Mouse (Mus musculus) activated CD4-positive, CD25-positive, alpha-beta regulatory T cell, adult 4 months (primary cell): ENCODE data around the gene Zranb1. TPM values are rescaled to one million over a fixed set of nuclear protein-coding genes. Genes with fewer than 3 reads are reported as not detected.
A peak's percentile ranks its signal among the peaks of the same experiment; 100 is the strongest.

ENCODE experiments used
- ATAC-seq: one replicate; pipeline ENCODE4 v1.8.0; 2017
- polyA plus RNA-seq, 2 experiments: library from polyadenylated mRNA; unstranded; fragments of 100-300 nt; shearing (Covaris generic); gene quantifications; one replicate each; pipeline ENCODE4 v1.2.1; 2017

Gene Zranb1
- polyA plus RNA-seq, 2 experiments from 2014 or later: 8.7 to 10.8 TPM

DNA sequence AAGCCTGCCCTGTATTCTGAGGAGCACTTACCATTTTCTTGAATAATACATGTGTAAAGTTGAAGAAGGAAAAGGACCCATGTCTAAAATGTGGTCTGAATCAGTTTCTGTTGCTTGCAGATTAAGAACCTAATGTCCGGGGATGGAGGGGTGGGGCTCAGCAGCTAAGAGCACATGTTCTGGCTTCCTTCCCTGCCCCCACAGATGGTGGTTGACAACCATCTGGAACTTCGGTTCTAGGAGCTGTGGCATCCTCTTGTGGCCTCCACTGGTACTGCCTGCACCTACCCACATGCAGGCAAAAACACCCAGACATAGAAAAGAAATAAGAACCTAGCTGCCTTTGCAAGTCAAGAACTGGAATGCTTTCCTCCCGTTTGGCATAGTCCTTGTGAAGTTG is 72.5 kb downstream of the Zranb1 start:
- peak; percentile 61 for ATAC-seq

DNA sequence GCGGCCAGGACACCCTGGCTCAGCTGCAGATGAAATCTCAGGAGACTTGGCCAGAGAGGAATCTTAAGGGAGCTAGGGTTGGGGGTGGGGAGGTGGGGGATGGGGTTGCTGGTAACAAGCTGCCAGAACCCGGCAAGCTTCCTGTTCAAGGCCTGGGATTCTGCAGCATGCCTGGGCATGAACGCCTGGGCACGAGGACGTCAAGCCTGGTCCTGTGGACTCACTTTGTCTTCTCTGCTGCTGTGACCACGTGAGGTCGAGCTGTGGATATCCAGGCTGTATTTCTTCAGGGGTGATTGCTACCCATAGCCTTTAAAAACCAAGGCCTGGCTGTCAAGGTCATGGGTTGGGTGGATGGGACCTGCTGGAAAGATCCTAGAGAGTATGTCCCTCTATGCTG is 74.8 kb downstream of the Zranb1 start:
- no peak for ATAC-seq

DNA sequence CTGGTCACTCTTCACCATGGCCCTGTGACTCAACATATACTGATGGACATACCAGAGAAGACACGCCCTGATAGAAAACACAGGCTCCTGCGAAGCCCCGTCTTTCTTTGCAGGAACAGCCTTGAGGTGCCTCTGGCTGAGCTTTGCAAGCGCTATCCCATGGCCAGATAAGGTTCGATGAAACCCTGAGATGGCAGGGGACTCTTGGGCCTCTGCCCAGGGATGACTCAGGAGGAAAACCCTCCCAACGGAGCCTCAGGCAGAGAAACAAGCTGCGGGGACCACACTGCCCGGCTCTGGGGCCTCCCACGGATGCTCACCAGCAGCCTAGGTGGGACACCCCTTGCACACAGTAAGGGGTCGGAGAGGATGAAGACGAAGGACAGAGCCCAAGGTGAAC is 76.4 kb downstream of the Zranb1 start:
- ATAC-seq: no peak

DNA sequence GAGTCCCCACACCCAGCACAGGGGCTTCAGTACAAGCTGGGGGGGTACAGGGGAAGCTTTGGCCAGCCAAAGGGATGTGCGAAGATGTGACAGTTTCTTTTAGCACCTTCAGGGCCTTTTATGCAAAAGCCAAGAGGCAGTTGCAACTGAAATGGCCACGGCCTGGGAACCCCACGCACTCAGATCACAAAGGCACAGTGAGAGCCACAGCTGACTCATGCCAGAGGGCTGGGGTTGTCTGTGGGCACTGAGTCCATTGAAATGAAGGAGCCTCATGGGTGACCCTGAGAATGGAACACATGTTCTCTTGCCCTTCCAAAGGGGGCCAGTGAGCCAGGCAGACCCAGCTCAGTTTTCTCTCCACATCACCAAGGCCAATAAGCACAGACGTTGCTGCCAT is 77.7 kb downstream of the Zranb1 start:
- ATAC-seq: no peak

DNA sequence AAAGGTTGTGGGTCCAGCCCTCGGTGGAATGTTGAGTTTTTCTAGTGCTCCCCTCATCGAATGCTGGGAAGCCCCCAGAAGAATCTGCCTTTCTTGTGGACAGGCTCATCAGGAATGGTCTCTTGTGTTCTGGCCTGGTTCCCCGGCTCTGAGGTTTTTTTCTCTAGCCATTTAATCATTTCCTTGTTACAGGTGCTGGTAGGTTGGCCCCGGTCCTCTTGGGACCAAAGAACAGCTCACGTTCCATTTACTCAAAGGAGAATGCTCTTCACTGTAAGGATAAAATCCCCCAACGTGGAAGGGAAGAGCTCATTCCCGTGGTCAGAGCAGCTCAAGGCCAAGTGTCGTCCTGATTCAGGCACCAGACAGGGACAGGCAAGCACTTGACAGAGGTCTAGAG is 78.7 kb downstream of the Zranb1 start:
- ATAC-seq: no peak

DNA sequence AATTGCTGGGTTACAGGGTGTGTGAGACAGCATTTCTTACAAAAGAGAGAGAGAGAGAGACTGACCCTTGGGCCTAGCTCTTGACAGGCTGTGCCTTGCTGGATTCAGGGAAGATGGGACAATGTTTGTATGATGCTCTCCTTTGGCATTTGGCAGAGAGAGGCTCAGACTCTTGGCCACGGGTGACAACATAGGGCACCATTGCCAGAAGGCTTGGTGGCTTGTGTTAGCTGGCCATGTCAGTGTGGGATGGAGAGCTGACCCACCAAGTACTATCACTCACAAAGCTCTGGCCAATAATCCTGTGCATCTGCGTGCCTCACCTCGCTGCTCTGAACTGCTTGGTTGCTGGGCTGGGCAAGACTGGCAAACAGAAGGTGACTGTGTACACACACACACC is 79.5 kb downstream of the Zranb1 start:
- ATAC-seq: no peak

DNA sequence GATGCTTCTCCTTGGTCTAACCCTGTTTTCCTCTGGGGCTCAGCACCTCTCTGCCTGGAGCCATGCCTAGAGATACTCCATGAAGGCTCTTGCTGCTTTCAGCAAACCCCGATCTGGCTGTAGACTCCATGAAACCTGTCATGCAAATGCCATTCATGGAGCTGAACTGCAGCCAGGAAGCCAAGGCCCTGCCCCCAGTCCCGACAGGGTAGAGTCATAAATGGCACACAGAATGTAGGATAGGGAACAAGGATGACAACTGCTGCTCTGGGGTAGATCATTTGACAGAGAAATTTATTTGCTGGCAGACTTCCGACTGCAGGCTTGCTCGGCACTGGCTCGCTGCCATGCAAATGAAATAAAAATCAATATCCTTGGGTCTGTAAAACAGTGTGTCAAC is 80.2 kb downstream of the Zranb1 start:
- no peak for ATAC-seq

DNA sequence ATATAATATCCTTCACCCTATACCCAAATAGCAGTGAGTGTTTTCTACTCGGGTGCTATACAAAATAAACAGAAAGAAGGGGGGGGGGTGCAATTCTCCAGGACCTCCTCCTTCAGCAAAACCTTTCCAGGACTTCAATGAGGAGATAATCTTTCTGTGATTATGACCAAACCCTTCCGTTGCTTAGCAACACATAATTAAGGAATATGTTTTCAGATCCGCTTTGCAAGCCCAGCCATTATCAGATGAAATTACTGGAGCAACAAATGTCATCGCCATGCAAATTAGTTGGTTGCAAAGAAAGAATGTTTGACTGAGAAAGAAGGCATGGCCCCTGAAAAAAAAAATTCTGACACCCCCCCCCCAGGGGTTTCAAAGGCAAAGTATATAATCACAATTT is 80.7 kb downstream of the Zranb1 start:
- ATAC-seq: no peak

DNA sequence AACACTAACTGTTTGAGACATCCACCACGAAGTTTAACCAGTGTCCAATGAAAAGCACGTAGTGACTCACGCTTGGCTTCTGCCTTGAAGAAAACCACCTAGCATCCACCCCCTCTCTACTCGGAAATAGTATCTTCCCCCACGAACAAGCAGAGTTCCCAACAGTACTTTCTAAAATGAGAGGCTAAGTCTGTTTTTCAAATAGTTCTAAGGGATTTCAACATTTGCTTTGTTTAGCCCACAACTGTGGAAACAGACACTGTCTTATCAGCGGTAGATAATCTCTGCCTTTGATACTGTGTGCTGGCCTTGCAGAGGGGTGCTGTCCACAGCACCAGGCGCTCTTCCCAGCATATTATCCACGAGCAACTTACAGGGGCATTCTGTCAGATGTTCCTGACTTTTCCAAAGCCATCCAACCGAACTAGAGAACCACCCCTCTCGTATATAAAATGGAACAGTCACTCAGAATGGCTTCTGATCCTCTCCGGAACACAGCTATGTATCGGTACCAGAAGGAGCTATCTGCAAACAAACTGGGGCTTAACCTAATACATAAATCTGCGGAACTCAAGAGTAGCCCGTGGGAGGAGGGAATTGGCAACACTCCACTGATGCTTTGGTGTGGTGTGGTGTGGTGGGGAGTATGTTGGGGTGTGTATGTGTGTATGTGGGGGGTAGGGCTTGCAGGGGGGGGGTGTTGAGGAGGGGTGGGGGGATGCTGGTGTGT is 81.9 kb downstream of the Zranb1 start:
- ATAC-seq: no peak

DNA sequence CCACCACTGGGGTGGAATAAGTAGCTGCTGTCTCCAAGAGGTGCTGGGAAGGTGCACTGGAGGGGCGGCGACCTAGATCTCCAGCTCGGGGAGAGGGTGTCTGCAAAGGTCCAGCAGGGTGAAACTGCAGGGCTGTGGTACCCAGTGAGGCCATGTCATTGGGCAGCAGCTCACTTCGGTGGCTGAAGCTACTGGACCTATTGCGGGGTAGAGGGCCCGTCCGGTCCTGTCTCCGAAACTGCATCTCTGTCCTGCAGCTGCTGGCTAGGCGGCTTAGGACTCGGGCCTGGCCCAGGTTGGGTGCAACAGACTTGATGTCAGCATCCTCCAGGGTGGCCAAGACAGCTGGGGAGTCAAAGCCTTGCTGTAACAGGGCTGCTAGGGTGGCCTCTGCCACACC is 83.0 kb downstream of the Zranb1 start:
- ATAC-seq: no peak

DNA sequence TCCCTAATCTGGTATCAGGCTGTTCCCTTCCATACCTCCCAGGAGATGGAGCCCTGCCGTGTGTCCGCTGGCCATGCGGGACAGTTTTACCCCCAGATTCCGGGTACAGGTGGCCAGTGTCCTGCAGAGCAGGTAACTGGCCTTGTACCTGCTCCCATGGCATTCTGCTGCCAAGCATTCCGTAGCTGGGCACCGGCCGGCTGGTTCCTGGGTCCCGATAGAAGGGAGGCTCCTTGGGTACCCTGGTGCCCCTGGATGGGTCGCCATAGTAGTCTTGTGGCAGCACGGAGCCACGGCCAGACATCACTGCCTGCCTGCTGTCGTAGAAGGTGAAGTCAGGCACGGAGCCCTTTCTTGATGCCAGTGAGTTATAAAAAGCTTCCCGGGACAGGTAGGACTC is 83.7 kb downstream of the Zranb1 start:
- ATAC-seq: no peak

DNA sequence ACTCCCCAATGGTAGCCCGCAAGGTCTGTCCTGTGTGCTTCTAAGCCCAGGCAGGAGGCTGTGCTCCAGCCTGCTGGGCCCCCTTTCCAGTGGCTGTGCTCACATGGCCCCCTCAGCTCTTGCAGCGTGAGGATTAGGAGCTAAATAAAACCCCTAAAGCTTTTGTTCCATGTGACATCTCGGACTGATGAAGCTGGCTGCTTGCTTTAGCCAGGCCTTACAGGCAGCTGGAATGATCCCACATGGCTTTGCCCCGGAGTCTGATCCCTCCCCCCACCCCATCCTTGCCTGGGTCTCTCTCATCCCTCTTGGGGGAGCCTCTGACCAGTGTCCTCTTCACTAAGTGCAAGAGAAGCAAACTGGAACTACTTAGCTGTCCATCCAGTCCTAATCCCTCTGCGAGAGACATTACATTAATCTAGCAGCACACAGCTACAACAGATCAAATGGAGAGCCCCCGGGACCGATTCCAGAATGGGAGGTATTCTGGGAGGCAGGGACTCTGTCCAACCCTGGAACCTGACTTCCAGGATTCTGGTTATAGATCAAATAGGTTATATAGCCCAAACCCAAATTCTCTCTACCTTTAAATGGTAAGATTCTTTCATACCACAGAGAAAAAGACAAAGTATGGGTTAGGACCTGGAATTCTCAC is 84.6 kb downstream of the Zranb1 start:
- ATAC-seq: no peak

DNA sequence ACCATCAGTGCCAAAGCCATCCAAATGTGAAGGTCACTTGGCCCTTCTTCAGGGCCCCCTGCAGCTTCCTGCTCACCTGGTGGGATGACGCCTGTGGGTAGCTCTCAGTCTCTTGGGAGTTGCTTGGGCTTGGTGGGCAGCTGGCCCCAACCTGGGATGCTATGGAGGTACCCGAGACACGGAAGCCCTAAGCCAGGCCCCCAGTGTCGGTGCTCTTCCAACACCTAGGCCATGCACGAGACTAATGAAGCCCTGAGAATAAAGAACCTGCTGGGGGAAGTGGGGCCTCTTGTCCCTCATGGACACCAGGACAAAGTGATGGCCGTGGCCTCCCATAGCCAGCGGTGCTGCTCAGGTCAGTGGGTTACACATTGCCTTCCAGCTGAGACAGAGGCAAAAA is 88.0 kb downstream of the Zranb1 start:
- ATAC-seq: no peak

DNA sequence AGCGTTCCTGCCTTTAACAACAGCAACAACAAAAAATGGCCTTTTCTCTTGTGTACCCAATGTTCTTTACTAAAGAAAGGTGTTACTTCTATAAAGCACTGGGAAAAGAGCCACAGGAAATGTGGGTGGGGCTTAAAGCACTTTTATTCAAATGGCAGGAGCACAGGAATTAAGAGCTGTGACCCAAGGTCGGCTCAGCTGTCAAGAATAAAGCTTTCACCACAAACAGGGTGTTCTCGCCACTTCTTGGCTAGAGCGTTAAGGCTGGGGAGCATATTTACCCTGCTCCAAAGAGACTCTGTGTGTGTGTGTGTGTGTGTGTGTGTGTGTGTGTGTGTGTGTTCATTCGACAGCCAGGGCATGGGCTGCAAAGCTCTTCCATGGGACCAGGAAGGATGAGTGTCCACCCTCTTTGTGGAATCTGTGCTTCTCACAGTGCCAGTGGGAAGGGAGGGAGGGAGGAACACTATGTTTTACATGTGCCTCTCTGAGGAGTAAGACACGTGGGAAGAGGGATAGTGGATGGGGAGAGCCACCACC is 88.6 kb downstream of the Zranb1 start:
- ATAC-seq: no peak

DNA sequence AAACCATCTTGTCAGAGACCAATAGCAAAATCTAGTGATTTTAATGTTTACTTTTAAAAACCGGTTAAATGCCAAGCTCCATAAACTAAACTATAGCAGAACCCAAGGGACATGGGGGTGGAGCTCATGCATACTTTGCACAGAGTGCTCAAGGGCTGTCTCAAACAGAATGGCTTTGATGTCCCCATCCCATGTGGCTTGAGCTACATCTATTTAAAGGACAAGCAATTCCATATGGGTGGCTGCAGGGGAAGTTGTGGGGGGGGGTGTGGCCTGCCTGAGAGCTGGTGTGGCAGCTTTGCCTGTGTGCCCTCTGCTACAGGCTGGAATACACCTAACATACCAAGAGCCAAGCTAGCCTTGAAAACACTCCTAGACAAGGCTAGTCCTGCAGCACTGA is 93.8 kb downstream of the Zranb1 start:
- no peak for ATAC-seq

DNA sequence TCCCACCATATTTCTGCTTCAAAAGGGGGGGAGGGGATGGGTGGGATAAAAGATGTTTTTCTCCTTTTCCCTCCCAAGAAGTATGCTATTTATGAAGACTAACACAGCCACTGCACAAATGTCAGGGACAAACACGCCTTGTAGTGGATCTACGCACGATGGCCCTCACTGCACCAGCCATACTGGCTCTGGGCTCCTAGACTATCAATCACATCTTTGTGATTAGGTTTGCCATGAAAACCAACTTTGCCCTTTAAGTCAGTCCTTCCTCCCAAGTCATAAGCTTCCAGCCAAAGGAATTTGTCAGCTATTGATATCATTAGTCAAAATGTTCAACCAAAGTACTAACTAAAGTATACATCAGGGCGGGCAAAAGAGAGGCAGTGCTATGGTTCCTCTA is 97.0 kb downstream of the Zranb1 start:
- no peak for ATAC-seq

DNA sequence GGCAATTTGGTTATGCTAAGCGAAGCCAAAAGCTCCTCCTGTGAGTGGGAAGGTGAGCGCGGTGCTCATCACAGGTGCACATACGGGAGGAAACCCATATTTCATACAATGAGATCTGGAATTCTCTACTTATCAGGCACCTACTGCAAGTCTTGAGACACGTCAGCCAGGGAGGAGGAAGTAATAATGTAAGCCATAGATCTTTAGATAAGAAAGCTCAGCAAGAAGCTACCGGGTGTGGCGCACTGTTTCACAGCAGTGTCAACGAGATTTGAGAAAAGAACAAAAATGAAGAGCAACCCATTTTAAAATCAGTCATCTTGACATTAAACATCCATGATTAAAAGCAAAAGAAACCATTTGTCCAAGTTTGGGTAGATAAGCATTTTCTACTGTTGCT is 98.1 kb downstream of the Zranb1 start:
- no peak for ATAC-seq

DNA sequence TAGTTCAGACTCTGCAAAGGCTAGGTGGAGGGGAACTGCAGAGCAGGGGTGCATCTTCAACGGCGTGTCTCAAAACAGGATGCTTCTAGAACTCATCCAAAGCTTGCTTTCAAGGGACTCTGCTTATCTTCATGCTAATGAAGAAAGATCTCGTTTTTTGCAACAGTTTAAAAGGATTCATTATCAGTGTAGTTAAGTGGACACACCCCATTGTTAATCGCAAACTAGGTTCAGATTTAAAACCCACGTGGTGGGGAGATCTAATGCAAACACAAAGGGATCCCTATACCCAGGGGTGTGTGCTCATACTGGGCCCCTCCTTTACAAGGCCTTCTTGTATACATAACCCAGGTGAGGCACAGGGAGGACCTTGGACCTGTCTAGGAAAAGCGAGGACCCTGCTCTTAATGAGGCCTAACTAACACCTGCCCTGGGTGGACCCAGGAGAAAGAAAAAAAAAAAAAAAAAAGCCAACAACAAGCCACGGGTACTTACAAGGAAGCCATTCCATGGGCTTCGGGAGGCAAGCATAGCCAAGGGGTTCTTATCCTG is 98.6 kb downstream of the Zranb1 start:
- no peak for ATAC-seq

DNA sequence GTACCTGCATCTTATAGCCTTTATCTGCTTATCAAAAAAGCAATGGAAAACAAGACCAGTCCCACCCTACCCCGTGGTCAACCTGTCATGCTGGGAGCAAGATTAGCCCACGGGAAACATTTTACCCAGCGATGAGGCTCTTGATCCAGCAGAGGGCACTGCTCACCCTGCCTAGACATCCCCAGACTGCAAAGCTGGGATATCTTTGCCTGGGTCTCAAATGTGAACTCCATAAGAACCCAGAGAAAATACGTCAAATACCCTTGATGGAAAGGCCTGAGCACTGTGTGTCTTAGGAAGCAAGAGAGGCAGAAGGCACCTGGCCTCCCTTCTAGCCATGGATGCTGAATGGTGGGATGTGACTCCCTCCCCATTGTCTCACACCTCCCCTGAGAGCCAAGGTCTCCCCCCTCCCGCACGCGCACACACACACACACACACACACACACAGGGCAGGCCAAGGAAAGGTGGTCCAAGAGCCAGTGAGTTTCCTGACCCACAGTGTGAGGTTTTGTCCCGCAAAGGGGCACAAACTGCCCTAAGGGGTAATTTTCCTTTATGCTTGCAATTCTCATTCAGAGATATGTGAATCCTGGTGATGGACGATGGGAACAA is 101.8 kb downstream of the Zranb1 start:
- ATAC-seq: no peak

DNA sequence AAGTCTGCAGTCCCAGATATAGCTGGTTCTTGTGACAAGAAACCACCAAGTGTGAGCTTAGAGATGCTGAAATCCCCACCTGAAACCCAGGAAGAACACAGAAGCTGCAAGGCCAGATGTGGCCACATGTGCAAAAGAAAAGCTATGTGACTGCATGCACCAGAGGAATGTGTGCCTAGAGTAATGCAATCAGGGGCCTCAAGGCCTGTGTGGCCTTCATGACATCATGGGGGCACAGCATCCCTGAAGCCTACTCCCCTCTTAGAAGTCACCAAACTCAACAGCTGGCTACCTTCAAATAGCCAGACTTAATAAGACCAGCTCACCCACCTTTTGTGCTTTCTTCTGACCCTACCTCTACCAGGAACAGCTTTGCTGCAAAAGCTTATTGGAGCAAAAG is 105.0 kb downstream of the Zranb1 start:
- ATAC-seq: no peak
